Mouse (Mus musculus) ES-E14 (cell line): ENCODE measurements around the gene Aoah. TPM values are rescaled to one million over a fixed set of nuclear protein-coding genes. Genes with fewer than 3 reads are reported as not detected.

Experiments used
- DNase-seq: peaks from one replicate; pipeline ENCODE4 v3.0.0-alpha.2; 2013; ENCODE audit warnings: low read depth, low spot score
- H3K27ac ChIP-seq: 2 replicates; pipeline ENCODE4 v1.5.1; 2012; ENCODE audit warnings: low read depth, mild to moderate bottlenecking, low read length, moderate library complexity, mixed read lengths; ENCODE audit not compliant: poor library complexity, insufficient read depth, severe bottlenecking
- H3K36me3 ChIP-seq: 2 replicates; pipeline ENCODE4 v1.6.1; 2012; ENCODE audit warnings: mild to moderate bottlenecking, low read length, moderate library complexity, mixed read lengths; ENCODE audit not compliant: control insufficient read depth, poor library complexity, insufficient read depth, severe bottlenecking
- H3K4me1 ChIP-seq, 2 experiments: fragments of 150-350 bp in 1 of 2; sonication (generic) in 1 of 2; 2 replicates each; pipeline ENCODE4 v1.6.1; 2012; ENCODE audit warnings: low read length in 2 of 2, mild to moderate bottlenecking in 1 of 2, mixed read lengths in 1 of 2; ENCODE audit not compliant: control insufficient read depth in 2 of 2, insufficient read depth in 2 of 2, poor library complexity in 1 of 2
- H3K4me3 ChIP-seq, 2 experiments: fragments of 150-350 bp in 1 of 2; sonication (generic) in 1 of 2; 2 replicates each; pipeline ENCODE4 v1.5.1; 2012; ENCODE audit warnings: low read length in 2 of 2, low read depth in 1 of 2, mild to moderate bottlenecking in 1 of 2, mixed read lengths in 1 of 2; ENCODE audit not compliant: insufficient read depth in 1 of 2, poor library complexity in 1 of 2, severe bottlenecking in 1 of 2
- H3K9ac ChIP-seq: 2 replicates; pipeline ENCODE4 v1.6.1; 2012; ENCODE audit warnings: low read depth, mild to moderate bottlenecking, low read length, mixed read lengths; ENCODE audit not compliant: poor library complexity, insufficient read depth, severe bottlenecking
- H3K9me3 ChIP-seq: fragments of 150-350 bp; sonication (generic); 2 replicates; pipeline ENCODE4 v1.6.1; 2012; ENCODE audit warnings: low read depth, mild to moderate bottlenecking, low read length; ENCODE audit not compliant: control insufficient read depth, insufficient read depth
- CHD2 ChIP-seq: IDR thresholded peaks from 2 replicates; pipeline ENCODE4 v1.6.1; 2014; ENCODE audit warnings: mild to moderate bottlenecking, low read depth, low read length, inconsistent platforms
- HCFC1 ChIP-seq: IDR thresholded peaks from 2 replicates; pipeline ENCODE4 v1.6.1; 2012; ENCODE audit warnings: low read length, inconsistent platforms, borderline replicate concordance; ENCODE audit not compliant: insufficient read depth
- MAFK ChIP-seq: IDR thresholded peaks from 2 replicates; pipeline ENCODE4 v1.6.1; 2014; ENCODE audit warnings: mild to moderate bottlenecking, low read depth, low read length, inconsistent platforms; ENCODE audit not compliant: insufficient read depth
- ZC3H11A ChIP-seq: IDR thresholded peaks from 2 replicates; pipeline ENCODE4 v1.6.1; 2012; ENCODE audit warnings: low read depth, mild to moderate bottlenecking, inconsistent platforms, low read length, borderline replicate concordance
- ZNF384 ChIP-seq: IDR thresholded peaks from 2 replicates; pipeline ENCODE4 v1.6.1; 2012; ENCODE audit warnings: low read depth, low read length, inconsistent platforms
- in situ Hi-C, 2 experiments: fragments of 600-800 bp; cut with MboI; formaldehyde crosslinking; loops; one replicate each; pipeline ENCODE4 v1.15.1; 2025; ENCODE audit warnings: low sequenced_read_pairs in 2 of 2, inconsistent platforms in 1 of 2; ENCODE audit not compliant: unreplicated experiment in 2 of 2
- total RNA-seq: library from RNA; depleted of rRNA; stranded (reverse); fragments of 300-350 nt; gene quantifications from 2 replicates; pipeline ENCODE4 v1.2.3, GENCODE M21; 2012

The Aoah gene
- total RNA-seq, 1 experiment = 3.3 TPM

GRCm38 (mm10) chr13:20800569-20800968, 6.7 kb downstream of the Aoah start:
- no peak overlapping the region for H3K4me3 ChIP-seq
- H3K9ac ChIP-seq = no peak overlapping the region
- no peak for DNase-seq
- H3K27ac ChIP-seq = no peak overlapping the region
- H3K9me3 ChIP-seq = no peaks in the 10 kb centered on the region
- H3K4me1 ChIP-seq = no peaks in the 10 kb centered on the region
- no peaks in the 10 kb centered on the region for H3K36me3 ChIP-seq
- in situ Hi-C loops = no loop called here
- no peak for TF ChIP-seq ZNF384
- no peak for TF ChIP-seq CHD2
- no peak for TF ChIP-seq MAFK
- TF ChIP-seq HCFC1 = no peak
- no peak for TF ChIP-seq ZC3H11A

GRCm38 (mm10) chr13:20811782-20812406, 18.0 kb downstream of the Aoah start:
- H3K36me3 ChIP-seq = no peaks in the 10 kb centered on the region
- in situ Hi-C loops = no loop called here
- H3K4me3 ChIP-seq = no peak overlapping the region
- TF ChIP-seq MAFK (no peak), ZNF384 (no peak), CHD2 (no peak), HCFC1 (no peak), ZC3H11A (no peak)
- H3K4me1 ChIP-seq = no peaks in the 10 kb centered on the region
- H3K9me3 ChIP-seq = no peaks in the 10 kb centered on the region
- no peak for DNase-seq
- H3K27ac ChIP-seq = no peak overlapping the region
- no peak overlapping the region for H3K9ac ChIP-seq

GRCm38 (mm10) chr13:20816385-20816784, 22.5 kb downstream of the Aoah start:
- in situ Hi-C loops = no loop called here
- Histone ChIP-seq H3K4me3 (no peak overlapping the region), H3K4me1 (no peaks in the 10 kb centered on the region), H3K36me3 (no peaks in the 10 kb centered on the region), H3K9me3 (no peaks in the 10 kb centered on the region), H3K27ac (no peak overlapping the region), H3K9ac (no peak overlapping the region)
- TF ChIP-seq ZC3H11A = no peak
- TF ChIP-seq CHD2 = no peak
- TF ChIP-seq HCFC1 = no peak
- TF ChIP-seq ZNF384 = no peak
- TF ChIP-seq MAFK = no peak
- DNase-seq = no peak

GRCm38 (mm10) chr13:20820712-20821328, 26.9 kb downstream of the Aoah start:
- in situ Hi-C loops = no loop called here

More at GRCm38 (mm10) chr13:20820712-20821328, 26.9 kb downstream of the Aoah start:
- H3K36me3 ChIP-seq = no peaks in the 10 kb centered on the region
- no peak for DNase-seq
- H3K9me3 ChIP-seq = no peaks in the 10 kb centered on the region
- no peak overlapping the region for H3K27ac ChIP-seq
- no peaks in the 10 kb centered on the region for H3K4me1 ChIP-seq
- no peak overlapping the region for H3K4me3 ChIP-seq
- no peak overlapping the region for H3K9ac ChIP-seq
- TF ChIP-seq MAFK (no peak), CHD2 (no peak), ZC3H11A (no peak), ZNF384 (no peak)
